Mouse (Mus musculus) heart, adult 2 months (tissue): ENCODE data around the gene Gkn2.

Experiments used
- CTCF ChIP-seq: fragments of 200-600 bp; IDR thresholded peaks from 2 replicates; pipeline ENCODE4 v1.8.1; 2022; ENCODE audit warnings: antibody characterized with exemption, mild to moderate bottlenecking, moderate library complexity
- POLR2A ChIP-seq: fragments of 200-500 bp; IDR thresholded peaks from 2 replicates; pipeline ENCODE4 v1.6.1; 2011; ENCODE audit warnings: mild to moderate bottlenecking, low read depth, low read length, control low read depth; ENCODE audit not compliant: insufficient read depth

DNA sequence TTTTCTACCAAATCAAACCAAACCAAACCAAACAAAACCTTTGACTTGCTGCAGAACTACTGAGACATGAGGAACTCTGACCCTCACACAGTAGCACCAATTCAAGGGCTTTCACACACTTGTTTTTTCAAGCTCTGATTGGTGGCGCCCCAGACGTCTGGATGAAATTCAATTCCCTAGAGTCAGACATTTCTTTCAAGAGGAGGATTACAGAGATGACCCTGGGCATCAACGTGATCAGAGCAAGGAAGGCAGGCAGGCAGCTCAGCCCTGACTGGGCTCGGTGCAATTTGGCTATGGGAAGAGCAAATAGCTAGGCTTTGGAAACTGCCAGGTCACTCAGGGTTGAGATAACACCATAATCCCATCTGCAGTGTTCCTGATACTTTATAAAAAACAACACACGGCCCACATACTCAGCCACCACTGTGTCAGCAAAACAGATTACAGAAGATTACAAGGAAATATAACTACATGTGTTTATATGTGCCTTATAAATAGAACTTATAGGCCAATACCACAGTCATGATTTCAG is 16.4 kb downstream of the Gkn2 start:
- TF ChIP-seq CTCF (no peak), POLR2A (no peak)
